ENCODE assay signal across 8 mouse cellular contexts in the genomic region with DNA sequence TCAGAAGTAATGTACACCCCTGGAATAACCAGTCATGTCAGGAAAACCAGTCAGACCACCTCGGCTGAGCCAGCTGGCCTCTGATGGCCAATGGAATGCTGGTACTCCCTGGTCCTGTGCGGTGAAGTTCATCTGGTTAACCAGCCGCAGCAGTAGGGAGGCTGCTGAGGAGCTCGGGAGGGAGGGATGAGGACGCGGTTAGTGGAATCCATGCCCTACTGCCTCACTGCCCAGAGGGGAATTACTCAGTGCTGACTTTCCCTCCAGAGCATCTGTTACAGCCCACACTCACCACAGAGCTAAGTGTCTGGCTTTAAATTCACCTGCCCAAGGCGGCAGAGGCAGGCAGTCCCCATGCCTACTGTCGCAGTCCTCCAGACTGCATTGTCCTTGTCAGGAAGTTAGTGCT. TPM values are rescaled to one million over a fixed set of nuclear protein-coding genes. Genes with fewer than 3 reads are reported as not detected.
DNase-seq lines count a peak whose midpoint lies in the region; ATAC-seq and TF ChIP-seq lines count a peak whose summit lies in the region.

No protein-coding gene starts in this region.

- H3K27me3 ChIP-seq in intestine, postnatal 0 days (replicated peaks; ENCODE audit: control insufficient read depth, insufficient read depth, low read length), result no peaks in the 10 kb centered on the region

- intact Hi-C loops in heart, postnatal 25 days (cut with DNase I), result no loop called here
- intact Hi-C loops in left cerebral cortex, postnatal 14 days (cut with DNase I), result no loop called here

- no peak overlapping the region for H3K27ac ChIP-seq in intestine, postnatal 0 days (ENCODE audit: low read depth, low read length)

- no peak overlapping the region for H3K4me2 ChIP-seq in intestine, postnatal 0 days (replicated peaks; ENCODE audit: low read depth)

- no peak overlapping the region for H3K9ac ChIP-seq in intestine, postnatal 0 days (ENCODE audit: low read depth, low read length)

- peak; percentile 72 for ATAC-seq in intestine, postnatal 0 days
- no peak for ATAC-seq in megakaryocyte-erythroid progenitor cell, adult 5-6 weeks (replicated peaks; ENCODE audit: low FRiP score, low TSS enrichment, poor library complexity, severe bottlenecking)

- TF ChIP-seq CTCF in intestine, postnatal 0 days (IDR thresholded peaks at IDR 0.05; ENCODE audit: low read depth), result peak; percentile 55

- H3K4me1 ChIP-seq in intestine, postnatal 0 days (replicated peaks; ENCODE audit: control insufficient read depth, insufficient read depth, low read length), result 0 out of 2 replicates have a peak, but pooled peaks cover 10% of the 10 kb centered on the region

- H3K9me3 ChIP-seq in intestine, postnatal 0 days (ENCODE audit: control insufficient read depth), result no peaks in the 10 kb centered on the region

- no peak overlapping the region for H3K4me3 ChIP-seq in intestine, postnatal 0 days (ENCODE audit: low read depth, low read length)

- H3K36me3 ChIP-seq in intestine, postnatal 0 days (ENCODE audit: control insufficient read depth, insufficient read depth), result no peaks in the 10 kb centered on the region; the same call in 1 of the 2 replicates

- peak; percentile 17 for DNase-seq in heart, postnatal 4 days
- no peak for DNase-seq in heart, postnatal 25 days (ENCODE audit: low spot score)
- peak; percentile 35 for DNase-seq in embryo, embryonic 11.5 days (ENCODE audit: low read depth, low spot score)
- DNase-seq in lung, postnatal 36 days, result peak; percentile 71
- peak; percentile 25 for DNase-seq in thymus, postnatal 25 days
- no peak for DNase-seq in left cerebral cortex, postnatal 14 days (ENCODE audit: low spot score in 2 of 2)

- WGBS in intestine, postnatal 0 days, result 30% methylated on average over 8 of the region's 8 CpGs

RNA-seq across cellular contexts. Expression of gene Dip2b, which starts 51.2 kb away (rescaled TPM):
- total RNA-seq in heart, postnatal 4 days (2021), result 10 to 100 TPM; 38.7 to 39.2 TPM
- total RNA-seq in heart, postnatal 25 days (2021), result 10 to 100 TPM; 21.6 to 23.3 TPM
- polyA plus RNA-seq in intestine, postnatal 0 days (2015; fragmentation: Nextera tagmentation; extraction: Ambion mirVana), result 4.9 and 5.0 TPM in 2 replicates
- total RNA-seq in left cerebral cortex, postnatal 14 days (2021), result 10 to 100 TPM; 62.4 to 66.4 TPM
- total RNA-seq in megakaryocyte-erythroid progenitor cell, adult 5-6 weeks (2014; fragmentation: Nextera tagmentation), result 10.6 and 14.5 TPM in 2 replicates
- 6.1 and 14.0 TPM in 2 replicates for total RNA-seq in megakaryocyte-erythroid progenitor cell, adult 5-6 weeks (2017)

Comparison
In these comparisons a context has a peak if more than half of its experiments do, and no peak if none do; other contexts are left out.
1. DNase-seq: peak in heart, postnatal 4 days (single experiment), embryo, embryonic 11.5 days (single experiment), lung, postnatal 36 days (single experiment) and thymus, postnatal 25 days (single experiment); none in heart, postnatal 25 days (single experiment) and left cerebral cortex, postnatal 14 days (0 of 2).